Comparison of ENCODE assay signal across 8 mouse cellular contexts in the genomic region with DNA sequence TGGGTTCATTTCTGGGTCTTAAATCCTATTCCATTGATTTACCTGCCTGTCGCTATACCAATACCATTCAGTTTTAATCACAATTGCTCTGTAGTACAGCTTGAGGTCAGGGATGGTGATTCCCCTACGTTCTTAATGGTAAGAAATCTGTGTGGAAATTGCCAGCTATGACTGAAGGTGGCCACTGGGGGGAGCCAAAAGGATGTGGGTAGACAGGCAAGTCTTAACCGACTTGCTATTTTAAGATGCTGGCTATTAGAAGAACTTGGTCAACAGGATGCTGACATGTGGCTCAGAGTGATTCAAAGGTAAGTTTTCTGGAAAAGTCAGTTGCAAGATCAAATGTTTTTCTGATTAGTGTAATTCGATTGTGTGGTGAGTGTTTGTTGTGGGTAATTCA. TPM values are rescaled to one million over a fixed set of nuclear protein-coding genes. Genes with fewer than 3 reads are reported as not detected.
A peak's percentile ranks its signal among the peaks of the same experiment; 100 is the strongest.
DNase-seq lines count a peak whose midpoint lies in the region; ATAC-seq and TF ChIP-seq lines count a peak whose summit lies in the region.

No protein-coding gene starts in this region.

- H3K27me3 ChIP-seq in forebrain, postnatal 0 days (ENCODE audit: insufficient read depth, low read length) = no peaks in the 10 kb centered on the region
- no peaks in the 10 kb centered on the region for H3K27me3 ChIP-seq in limb, embryonic 11.5 days (ENCODE audit: control insufficient read depth, insufficient read depth, low read length)

- DNase-seq in 416B (ENCODE audit: low read depth) = peak; percentile 79
- peak; percentile 68 for DNase-seq in ES-E14 (ENCODE audit: low read depth, low spot score)
- peak; percentile 80 for DNase-seq in cerebellum, adult 11 months
- peak; percentile 81 for DNase-seq in forebrain, postnatal 0 days
- DNase-seq in limb, embryonic 11.5 days (ENCODE audit: low spot score) = peak; percentile 84
- DNase-seq in retina, embryonic 14.5 days (ENCODE audit: low spot score) = peak; percentile 80
- DNase-seq in urinary bladder, postnatal 14 days (ENCODE audit: low spot score) = peak; percentile 71

- no peak overlapping the region for H3K27ac ChIP-seq in ES-E14 (ENCODE audit: insufficient read depth, low read depth, low read length, poor library complexity, severe bottlenecking)
- no peak overlapping the region for H3K27ac ChIP-seq in forebrain, postnatal 0 days (ENCODE audit: low read depth, low read length)
- H3K27ac ChIP-seq in limb, embryonic 11.5 days (replicated peaks; ENCODE audit: low read depth, low read length) = no peak overlapping the region

- H3K9ac ChIP-seq in ES-E14 (ENCODE audit: insufficient read depth, low read depth, low read length, poor library complexity, severe bottlenecking) = no peak overlapping the region
- H3K9ac ChIP-seq in forebrain, postnatal 0 days = no peak overlapping the region
- H3K9ac ChIP-seq in limb, embryonic 11.5 days (ENCODE audit: low read length) = no peak overlapping the region

- H3K9me3 ChIP-seq in ES-E14 (ENCODE audit: control insufficient read depth, insufficient read depth, low read depth, low read length) = no peaks in the 10 kb centered on the region
- no peaks in the 10 kb centered on the region for H3K9me3 ChIP-seq in forebrain, postnatal 0 days (ENCODE audit: low read length)
- no peaks in the 10 kb centered on the region for H3K9me3 ChIP-seq in limb, embryonic 11.5 days (ENCODE audit: control insufficient read depth, low read length)

- no peaks in the 10 kb centered on the region for H3K4me1 ChIP-seq in ES-E14 (ENCODE audit: control insufficient read depth in 2 of 2, insufficient read depth in 2 of 2, low read length in 2 of 2, poor library complexity in 1 of 2)
- peaks cover 7% of the 10 kb centered on the region; the same call in 1 of the 2 replicates for H3K4me1 ChIP-seq in forebrain, postnatal 0 days (ENCODE audit: insufficient read depth)
- no peaks in the 10 kb centered on the region for H3K4me1 ChIP-seq in limb, embryonic 11.5 days (ENCODE audit: control insufficient read depth, insufficient read depth, low read length)

- H3K36me3 ChIP-seq in ES-E14 (ENCODE audit: control insufficient read depth, insufficient read depth, low read length, poor library complexity, severe bottlenecking) = no peaks in the 10 kb centered on the region
- no peaks in the 10 kb centered on the region for H3K36me3 ChIP-seq in forebrain, postnatal 0 days (ENCODE audit: insufficient read depth)
- no peaks in the 10 kb centered on the region for H3K36me3 ChIP-seq in limb, embryonic 11.5 days (ENCODE audit: control insufficient read depth, insufficient read depth, low read length)

- H3K4me3 ChIP-seq in ES-E14 (ENCODE audit: insufficient read depth in 1 of 2, low read depth in 1 of 2, low read length in 2 of 2, poor library complexity in 1 of 2, severe bottlenecking in 1 of 2) = no peak overlapping the region
- no peak overlapping the region for H3K4me3 ChIP-seq in forebrain, postnatal 0 days (ENCODE audit: low read depth, low read length)
- H3K4me3 ChIP-seq in limb, embryonic 11.5 days (ENCODE audit: low read depth, low read length) = no peak overlapping the region

- in situ Hi-C loops in ES-E14 (cut with MboI; ENCODE audit: low sequenced_read_pairs in 2 of 2, unreplicated experiment in 2 of 2) = loop anchor here in 1 of 2 experiments (25.0 kb wide), 1 partner anchor 300 kb away; no protein-coding TSS in a partner anchor

- ATAC-seq in forebrain, postnatal 0 days = no peak; the same call in 1 of the 2 replicates
- ATAC-seq in inflammation-experienced regulatory T-cells, adult 6 months = peak; percentile 71
- ATAC-seq in limb, embryonic 11.5 days (ENCODE audit: insufficient number of reproducible peaks, low FRiP score, low TSS enrichment, low read depth) = no peak

- no peak overlapping the region for H3K4me2 ChIP-seq in forebrain, postnatal 0 days (ENCODE audit: low read depth)
- H3K4me2 ChIP-seq in limb, embryonic 11.5 days (ENCODE audit: low read depth, severe bottlenecking) = no peak overlapping the region

- TF ChIP-seq CTCF in forebrain, postnatal 0 days (IDR thresholded peaks at IDR 0.05; ENCODE audit: low read depth) = peak; percentile 84

- 13% methylated on average over 4 of the region's 4 CpGs for WGBS in forebrain, postnatal 0 days
- WGBS in limb, embryonic 11.5 days = 17% methylated on average over 4 of the region's 4 CpGs

TF ChIP-seq in ES-E14, 5 proteins besides CTCF, POLR2A, EP300 and RAD21:
- TF ChIP-seq ZC3H11A (IDR thresholded peaks at IDR 0.05; ENCODE audit: borderline replicate concordance, low read depth, low read length) (peak; percentile 61; the same call in 1 of the 2 replicates), CHD2 (IDR thresholded peaks at IDR 0.05; ENCODE audit: low read depth, low read length) (no peak)

RNA-seq across cellular contexts. Expression of a gene that starts 43.6 kb away (rescaled TPM):
- 67.2 and 71.0 TPM in 2 replicates for total RNA-seq in ES-E14 (2012; rRNA removed)
- total RNA-seq in forebrain, postnatal 0 days (2014; rRNA removed) = 16.5 and 23.5 TPM in 2 replicates
- polyA plus RNA-seq in forebrain, postnatal 0 days (2015; fragmentation: Nextera tagmentation; extraction: Ambion mirVana) = 13.2 and 24.5 TPM in 2 replicates
- 10 to 100 TPM; 32.6 to 41.4 (median 38.2) TPM for polyA plus RNA-seq in inflammation-experienced regulatory T-cells, adult 6 months (2017; shearing (Covaris generic))
- polyA plus RNA-seq in limb, embryonic 11.5 days (2014; fragmentation: Nextera tagmentation; extraction: Ambion mirVana) = 24.2 and 26.4 TPM in 2 replicates
